Mouse (Mus musculus) liver (tissue): ENCODE measurements around the gene Vmn1r95.
"Not testable (repeated sequence)": the region's sequence is repeated elsewhere in the genome, so short reads cannot be mapped to it uniquely, and the experiment has no call there.

Experiments
- DNase-seq: peaks from one replicate; pipeline ENCODE4 v3.0.0-alpha.2; 2020; ENCODE audit warnings: mixed read lengths

Vmn1r95 gene

GRCm38 (mm10) chr7:20193410-20193809, at the start of gene Vmn1r95:
Vmn1r95 (plus strand) TSS chr7:20193710.
- not testable (repeated sequence) for DNase-seq

GRCm38 (mm10) chr7:20168277-20168676, 25.2 kb upstream of the Vmn1r95 start, which contains the start of gene Vmn1r94:
Vmn1r94 (minus strand) TSS chr7:20168377.
- not testable (repeated sequence) for DNase-seq

GRCm38 (mm10) chr7:20205507-20205906, 12.0 kb downstream of the Vmn1r95 start, which contains the start of gene Gm6164:
Gm6164 (minus strand) TSS chr7:20205607.
- DNase-seq, result not testable (repeated sequence)

GRCm38 (mm10) chr7:20233728-20234127, 40.2 kb downstream of the Vmn1r95 start, which contains the start of gene Gm4498:
Gm4498 (minus strand) TSS chr7:20233828.
- DNase-seq, result not testable (repeated sequence)
